Mouse (Mus musculus) ES-Bruce4 (cell line): ENCODE results near the gene Fam169a.

ENCODE experiments used
- CTCF ChIP-seq: IDR thresholded peaks from one replicate; pipeline ENCODE4 v1.8.1; 2011; ENCODE audit warnings: low read depth, low read length
- EP300 ChIP-seq: IDR thresholded peaks from 2 replicates; pipeline ENCODE4 v1.6.1; 2011; ENCODE audit warnings: low read depth, low read length; ENCODE audit not compliant: insufficient read depth
- POLR2A ChIP-seq: IDR thresholded peaks from one replicate; pipeline ENCODE4 v1.8.1; 2011; ENCODE audit warnings: low read length; ENCODE audit not compliant: insufficient read depth

DNA sequence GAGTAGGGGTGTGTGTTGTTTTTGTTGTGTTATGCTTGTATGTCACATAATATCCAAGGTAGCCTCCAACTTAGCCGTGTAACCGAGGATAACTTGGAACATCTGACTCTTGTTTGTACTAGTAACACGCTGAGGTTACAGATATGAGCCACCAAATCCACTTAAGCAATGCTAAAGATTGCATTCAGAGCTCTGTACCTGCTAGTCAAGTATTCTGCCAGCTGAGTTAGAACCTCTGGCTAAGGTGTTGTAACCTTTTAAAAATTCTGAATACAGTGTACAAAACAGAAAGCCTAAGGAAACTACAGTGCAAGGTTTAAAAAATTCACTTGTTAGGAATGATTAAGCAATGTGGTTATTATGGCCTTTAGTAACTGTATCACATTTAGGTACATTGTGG, 13.5 kb downstream of the Fam169a start:
- no peak for TF ChIP-seq CTCF
- TF ChIP-seq POLR2A: no peak
- no peak for TF ChIP-seq EP300
